Mouse (Mus musculus) G1E (cell line): Measurements from ENCODE around the gene Jagn1.

ENCODE experiments used
- CTCF ChIP-seq: IDR thresholded peaks from 2 replicates; pipeline ENCODE4 v1.5.1; 2012; ENCODE audit warnings: low read depth, low read length, inconsistent platforms, mixed read lengths
- GATA1 ChIP-seq: IDR thresholded peaks from 2 replicates; pipeline ENCODE4 v1.6.1; 2012; ENCODE audit warnings: borderline replicate concordance, low read length, inconsistent platforms, mixed read lengths
- POLR2AphosphoS5 ChIP-seq: IDR thresholded peaks from 2 replicates; pipeline ENCODE4 v1.6.1; 2012; ENCODE audit warnings: low read depth, low read length, inconsistent platforms; ENCODE audit not compliant: insufficient replicate concordance
- TAL1 ChIP-seq: conservative IDR thresholded peaks from 2 replicates; pipeline ENCODE4 v1.6.1; 2012; ENCODE audit warnings: low read depth, low read length, inconsistent platforms, mixed read lengths

DNA sequence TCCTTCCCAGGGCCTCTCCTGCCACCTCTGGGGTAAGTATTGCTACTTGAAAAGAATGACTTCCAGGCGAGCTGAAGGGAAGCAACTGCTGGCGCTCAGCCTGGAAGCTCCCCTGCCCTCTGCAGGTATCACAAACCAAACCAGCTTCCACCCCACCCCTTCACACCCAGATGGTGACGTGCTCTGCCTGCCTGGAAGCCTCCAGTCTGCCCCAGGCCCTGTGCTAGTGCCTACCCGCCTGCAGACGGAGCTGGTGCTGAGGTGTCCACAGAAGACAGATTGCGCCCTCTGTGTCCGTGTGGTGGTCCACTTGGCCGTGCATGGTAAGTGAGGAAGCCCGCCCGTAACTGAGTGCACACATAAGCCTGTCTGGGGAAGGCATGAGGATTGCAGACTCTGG lies 29.7 kb downstream of the Jagn1 start:
- no peak for TF ChIP-seq CTCF
- no peak for TF ChIP-seq GATA1
- no peak for TF ChIP-seq TAL1
- no peak for TF ChIP-seq POLR2AphosphoS5
